In genomic region chr13:24713434-24714000, GRCm38 (mm10) we compare ENCODE assay signal across 8 mouse cellular contexts. TPM values are rescaled to one million over a fixed set of nuclear protein-coding genes. Genes with fewer than 3 reads are reported as not detected.
A peak's percentile ranks its signal among the peaks of the same experiment; 100 is the strongest.
DNase-seq lines count a peak whose midpoint lies in the region; ATAC-seq lines count a peak whose summit lies in the region.

No protein-coding gene starts in this region.

- peak; percentile 90 to 91 for DNase-seq in adrenal gland, adult 18-20 months (ENCODE audit: low spot score in 2 of 2)
- peak; percentile 94 for DNase-seq in embryo, embryonic 10 days (ENCODE audit: low spot score)
- DNase-seq in gastrocnemius, postnatal 14 days: peak; percentile 83
- peak; percentile 82 to 90 for DNase-seq in left cerebral cortex, postnatal 10 days (ENCODE audit: extremely low spot score in 1 of 2, low spot score in 2 of 2)
- peak; percentile 86 for DNase-seq in mesoderm, embryonic 11.5 days (ENCODE audit: low read depth, low spot score)
- peak; percentile 58 for DNase-seq in skeletal muscle tissue, adult 2 months (ENCODE audit: low read depth, low spot score)

- peak; percentile 61 for ATAC-seq in inflammation-experienced regulatory T-cells, adult 6 months
- no peak for ATAC-seq in activated CD4-positive, CD25-positive, alpha-beta regulatory T cell, adult 4 months

- intact Hi-C loops in gastrocnemius, postnatal 14 days (cut with DNase I; ENCODE audit: low total_unique reads): no loop called here
- intact Hi-C loops in left cerebral cortex, postnatal 10 days (cut with DNase I): no loop called here

RNA-seq across cellular contexts. Expression of gene Armh2, which starts 27.5 kb away (rescaled TPM):
- not detected for total RNA-seq in adrenal gland, adult 18-20 months (2021)
- total RNA-seq in gastrocnemius, postnatal 14 days (2021): not detected
- under 1 TPM in 1 of 3 experiments, not detected in 2; 0.70 TPM for polyA plus RNA-seq in inflammation-experienced regulatory T-cells, adult 6 months (2017; shearing (Covaris generic))
- total RNA-seq in left cerebral cortex, postnatal 10 days (2021): not detected
- not detected for polyA plus RNA-seq in activated CD4-positive, CD25-positive, alpha-beta regulatory T cell, adult 4 months (2017; shearing (Covaris generic))

RNA-seq across cellular contexts. Expression of gene Gmnn, which starts 48.2 kb away (rescaled TPM):
- total RNA-seq in adrenal gland, adult 18-20 months (2021): 1 to 10 TPM; 5.8 to 6.5 TPM
- total RNA-seq in gastrocnemius, postnatal 14 days (2021): 1 to 10 TPM; 2.4 to 3.1 TPM
- polyA plus RNA-seq in inflammation-experienced regulatory T-cells, adult 6 months (2017; shearing (Covaris generic)): 100 to 1,000 TPM in 1 of 3 experiments, 10 to 100 TPM in 2; 25.5 to 101 (median 26.7) TPM
- total RNA-seq in left cerebral cortex, postnatal 10 days (2021): 1 to 10 TPM; 3.8 to 4.0 TPM
- polyA plus RNA-seq in activated CD4-positive, CD25-positive, alpha-beta regulatory T cell, adult 4 months (2017; shearing (Covaris generic)): 10 to 100 TPM; 47.8 to 61.4 TPM
